Mouse (Mus musculus) liver, embryonic 14.5 days (tissue): ENCODE data around the gene Gse1. TPM values are rescaled to one million over a fixed set of nuclear protein-coding genes. Genes with fewer than 3 reads are reported as not detected.

Source experiments
- ATAC-seq: fragments of 200-750 bp; cut with Nextera tagmentation; 2 replicates; pipeline ENCODE4 v1.8.0; 2017; ENCODE audit warnings: moderate number of reproducible peaks, mild to moderate bottlenecking, moderate library complexity; ENCODE audit not compliant: insufficient read depth
- DNase-seq, 3 experiments: peaks; one replicate each; pipeline ENCODE4 v3.0.0-alpha.2; 2012 to 2013; ENCODE audit warnings: low read depth in 3 of 3, low spot score in 3 of 3
- H3K27ac ChIP-seq: fragments of 300-500 bp; sonication (generic); 2 replicates; pipeline ENCODE4 v1.5.1; 2014; ENCODE audit warnings: moderate library complexity, mild to moderate bottlenecking, control low read depth, inconsistent platforms
- H3K27me3 ChIP-seq: fragments of 300-500 bp; sonication (generic); 2 replicates; pipeline ENCODE4 v1.6.1; 2014; ENCODE audit warnings: mild to moderate bottlenecking, low read length, moderate library complexity; ENCODE audit not compliant: control insufficient read depth, insufficient read depth
- H3K36me3 ChIP-seq: fragments of 300-500 bp; sonication (generic); replicated peaks from 2 replicates; pipeline ENCODE4 v1.6.1; 2014; ENCODE audit warnings: low read depth; ENCODE audit not compliant: control insufficient read depth, insufficient read depth
- H3K4me1 ChIP-seq, 2 experiments: fragments of 200-500 bp in 1 of 2; fragments of 300-500 bp in 1 of 2; sonication (generic) in 1 of 2; replicated peaks; 2 replicates each; pipeline ENCODE4 v1.6.1; 2012 to 2014; ENCODE audit warnings: antibody characterized with exemption in 1 of 2, inconsistent platforms in 1 of 2, low read length in 1 of 2; ENCODE audit not compliant: control insufficient read depth in 2 of 2, insufficient read depth in 2 of 2
- H3K4me2 ChIP-seq: fragments of 300-500 bp; sonication (generic); 2 replicates; pipeline ENCODE4 v1.6.1; 2014; ENCODE audit warnings: low read depth, mild to moderate bottlenecking, control low read depth, moderate library complexity
- H3K4me3 ChIP-seq, 2 experiments: fragments of 200-500 bp in 1 of 2; fragments of 300-500 bp in 1 of 2; sonication (generic) in 1 of 2; 2 replicates each; pipeline ENCODE4 v1.5.1; 2012 to 2014; ENCODE audit warnings: low read depth in 2 of 2, low read length in 2 of 2, mild to moderate bottlenecking in 2 of 2, control low read depth in 1 of 2, inconsistent platforms in 1 of 2, moderate library complexity in 1 of 2; ENCODE audit not compliant: insufficient read depth in 1 of 2
- H3K9ac ChIP-seq: fragments of 300-500 bp; sonication (generic); replicated peaks from 2 replicates; pipeline ENCODE4 v1.6.1; 2014; ENCODE audit warnings: mild to moderate bottlenecking, control low read depth, moderate library complexity
- H3K9me3 ChIP-seq: fragments of 300-500 bp; sonication (generic); 2 replicates; pipeline ENCODE4 v1.6.1; 2016; ENCODE audit warnings: low read length, mixed read lengths; ENCODE audit not compliant: control insufficient read depth
- CTCF ChIP-seq: IDR thresholded peaks from 2 replicates; pipeline ENCODE4 v1.5.1; 2016; ENCODE audit warnings: antibody characterized with exemption, low read depth, control low read depth
- EP300 ChIP-seq: IDR thresholded peaks from 2 replicates; pipeline ENCODE4 v1.6.1; 2016; ENCODE audit warnings: antibody characterized with exemption, low read depth
- WGBS: fragments of 180-500 bp; shearing (Covaris S2); extraction: QIAGEN DNeasy Blood & Tissue Kit; methylation state at CpG from one replicate; pipeline ENCODE4 v1.1.7; 2014; ENCODE audit not compliant: insufficient replicate concordance; 5-methylcytosine and 5-hydroxymethylcytosine counted together
- polyA plus RNA-seq, 2 experiments: library from polyadenylated mRNA; depleted of rRNA in 1 of 2; stranded (reverse) in 1 of 2; unstranded in 1 of 2; fragments of >200 nt; fragmentation: Nextera tagmentation in 1 of 2; extraction: Ambion mirVana in 1 of 2; gene quantifications; 2 replicates each; pipeline versions ENCODE4 v1.2.1 to v1.2.3; 2012 to 2014

The Gse1 gene
- polyA plus RNA-seq, 2 experiments, result 11.4 to 14.9 TPM

DNA sequence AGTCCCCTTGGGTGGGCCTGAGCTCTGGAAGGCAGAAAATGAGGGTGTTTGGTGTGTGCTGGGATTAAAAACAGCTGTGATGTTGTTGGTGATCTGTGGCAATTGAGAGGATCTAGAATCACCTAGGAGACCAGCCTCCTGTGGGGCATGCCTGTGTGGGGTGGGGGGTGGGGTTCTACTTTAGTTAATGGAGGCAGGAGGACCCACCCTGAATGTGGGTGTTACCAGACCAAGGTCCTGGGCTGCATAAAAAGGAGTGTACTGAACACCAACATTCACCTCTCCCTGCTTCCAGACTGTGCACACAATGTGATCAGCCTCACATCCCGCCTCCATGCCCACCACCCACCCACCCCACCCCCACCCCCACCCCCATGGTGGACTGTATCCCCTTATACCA, 200.9 kb downstream of the Gse1 start:
- WGBS, result 73% methylated on average over 1 of the region's 1 CpGs
- H3K27me3 ChIP-seq, result no peaks in the 10 kb centered on the region
- DNase-seq (no peak), ATAC-seq (no peak)
- H3K27ac ChIP-seq, result no peak overlapping the region
- no peak overlapping the region for H3K4me3 ChIP-seq
- peaks cover 0 to 14% of the 10 kb centered on the region in 2 experiments; a peak in 3 of 4 replicates for H3K4me1 ChIP-seq
- H3K4me2 ChIP-seq, result no peak overlapping the region
- no peak for TF ChIP-seq EP300
- no peak for TF ChIP-seq CTCF
- H3K36me3 ChIP-seq, result no peaks in the 10 kb centered on the region
- peaks cover 5% of the 10 kb centered on the region for H3K9me3 ChIP-seq
- H3K9ac ChIP-seq, result no peak overlapping the region

- no peak for DNase-seq
- no peak for TF ChIP-seq EP300
- no peak for TF ChIP-seq CTCF
- Histone ChIP-seq H3K4me2 (no peak overlapping the region), H3K27me3 (no peaks in the 10 kb centered on the region; the same call in 1 of the 2 replicates), H3K27ac (no peak overlapping the region), H3K9ac (no peak overlapping the region), H3K4me1 (peaks cover 0 to 9% of the 10 kb centered on the region in 2 experiments; a peak in 2 of 4 replicates), H3K9me3 (peaks cover 5% of the 10 kb centered on the region), H3K4me3 (no peak overlapping the region), H3K36me3 (no peaks in the 10 kb centered on the region)
- WGBS, result 84% methylated on average over 12 of the region's 12 CpGs
- no peak for ATAC-seq
Measured at GRCm38 (mm10) chr8:120431042-120431441, 202.8 kb downstream of the Gse1 start.

DNA sequence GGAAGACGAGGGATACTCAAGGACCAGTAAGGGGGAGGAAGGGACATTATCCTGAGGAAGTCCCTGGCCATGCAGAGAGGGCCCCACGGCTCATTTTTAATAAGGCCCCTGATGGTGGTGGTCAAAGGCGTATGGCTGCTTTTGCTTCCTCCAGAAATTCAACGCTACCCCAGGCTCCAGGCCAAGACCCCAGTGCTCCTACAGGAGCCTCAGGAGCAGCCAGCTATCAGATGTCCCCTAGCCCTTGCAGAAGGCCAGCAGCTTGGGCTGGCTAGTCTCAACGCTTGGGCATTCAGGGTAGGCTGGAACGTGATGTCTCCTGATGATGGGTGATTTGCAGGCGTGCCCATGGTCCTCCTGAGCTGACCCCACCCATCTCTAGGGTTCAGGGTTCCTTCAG, 204.2 kb downstream of the Gse1 start:
- no peak overlapping the region for H3K9ac ChIP-seq
- 61% methylated on average over 7 of the region's 7 CpGs for WGBS
- no peak overlapping the region for H3K27ac ChIP-seq
- no peak overlapping the region for H3K4me3 ChIP-seq
- peaks cover 5% of the 10 kb centered on the region for H3K9me3 ChIP-seq
- no peaks in the 10 kb centered on the region for H3K36me3 ChIP-seq
- no peak overlapping the region for H3K4me2 ChIP-seq
- H3K4me1 ChIP-seq, result peaks cover 0 to 2% of the 10 kb centered on the region in 2 experiments; a peak in 2 of 4 replicates
- H3K27me3 ChIP-seq, result no peaks in the 10 kb centered on the region; the same call in 1 of the 2 replicates
- TF ChIP-seq EP300, result no peak
- no peak for TF ChIP-seq CTCF
- ATAC-seq, result no peak
- no peak for DNase-seq

- H3K36me3 ChIP-seq, result no peaks in the 10 kb centered on the region
- TF ChIP-seq EP300 (no peak), CTCF (no peak)
- no peak overlapping the region for H3K27ac ChIP-seq
- no peaks in the 10 kb centered on the region; the same call in 1 of the 2 replicates for H3K27me3 ChIP-seq
- H3K4me2 ChIP-seq, result no peak overlapping the region
- H3K4me1 ChIP-seq, result no peaks in the 10 kb centered on the region
- no peak overlapping the region for H3K9ac ChIP-seq
- no peak for ATAC-seq
- no peak overlapping the region for H3K4me3 ChIP-seq
- peaks cover 5% of the 10 kb centered on the region for H3K9me3 ChIP-seq
- DNase-seq, result no peak
- whole genome bisulfite sequencing, result 87% methylated on average over 7 of the region's 7 CpGs
Measured at GRCm38 (mm10) chr8:120433143-120433542, 204.9 kb downstream of the Gse1 start.

DNA sequence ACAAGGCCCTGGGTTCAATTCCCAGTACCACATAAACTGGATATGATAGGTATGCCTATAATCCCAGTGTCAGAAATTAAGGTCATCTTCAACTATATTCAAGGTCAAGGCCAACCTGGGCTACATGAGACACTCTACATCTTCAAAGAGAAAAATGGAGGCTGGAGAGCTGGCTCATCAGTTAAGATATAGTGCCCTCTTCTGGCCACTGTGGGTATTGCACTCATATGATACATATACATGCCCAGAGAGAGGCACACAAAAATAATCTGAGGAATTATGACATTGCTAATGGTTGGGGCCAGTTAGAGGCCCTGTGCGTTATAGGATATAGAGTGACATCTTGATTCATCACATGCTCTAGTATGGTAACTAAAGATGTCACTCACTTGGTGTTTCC, 205.5 kb downstream of the Gse1 start:
- ATAC-seq (no peak), DNase-seq (no peak)
- no peaks in the 10 kb centered on the region for H3K4me1 ChIP-seq
- 83% methylated on average over 1 of the region's 1 CpGs for WGBS
- H3K27ac ChIP-seq, result no peak overlapping the region
- H3K4me3 ChIP-seq, result no peak overlapping the region
- H3K9ac ChIP-seq, result no peak overlapping the region
- no peak overlapping the region for H3K4me2 ChIP-seq
- TF ChIP-seq CTCF, result peak; percentile 67
- no peak for TF ChIP-seq EP300
- peaks cover 5% of the 10 kb centered on the region for H3K9me3 ChIP-seq
- H3K27me3 ChIP-seq, result no peaks in the 10 kb centered on the region; the same call in 1 of the 2 replicates
- no peaks in the 10 kb centered on the region for H3K36me3 ChIP-seq
